Mouse (Mus musculus) small intestine, adult 2 months (tissue): ENCODE data around the gene Mbd3l1. TPM values are rescaled to one million over a fixed set of nuclear protein-coding genes. Genes with fewer than 3 reads are reported as not detected.
A peak's percentile ranks its signal among the peaks of the same experiment; 100 is the strongest.

Source experiments
- H3K27ac ChIP-seq: fragments of 200-500 bp; 2 replicates; pipeline ENCODE4 v1.5.1; 2012; ENCODE audit warnings: low read depth, low read length, control low read depth, inconsistent platforms; ENCODE audit not compliant: insufficient read depth
- H3K27me3 ChIP-seq: fragments of 200-500 bp; 2 replicates; pipeline ENCODE4 v1.6.1; 2012; ENCODE audit warnings: mild to moderate bottlenecking, moderate library complexity, low read length, inconsistent platforms; ENCODE audit not compliant: control insufficient read depth, insufficient read depth
- H3K36me3 ChIP-seq: fragments of 200-500 bp; 2 replicates; pipeline ENCODE4 v1.6.1; 2012; ENCODE audit warnings: mild to moderate bottlenecking, low read length, control low read depth, inconsistent platforms; ENCODE audit not compliant: control insufficient read depth, insufficient read depth
- H3K4me1 ChIP-seq: fragments of 200-500 bp; 2 replicates; pipeline ENCODE4 v1.6.1; 2012; ENCODE audit warnings: low read length, inconsistent platforms, mixed read lengths; ENCODE audit not compliant: control insufficient read depth, insufficient read depth, insufficient read length
- H3K4me3 ChIP-seq: fragments of 200-500 bp; 2 replicates; pipeline ENCODE4 v1.5.1; 2012; ENCODE audit warnings: low read depth, mild to moderate bottlenecking, control low read depth, inconsistent platforms, low read length, moderate library complexity
- CTCF ChIP-seq: fragments of 200-500 bp; IDR thresholded peaks from 2 replicates; pipeline ENCODE4 v1.5.1; 2012; ENCODE audit warnings: low read depth, mild to moderate bottlenecking, control low read depth, inconsistent platforms, low read length, moderate library complexity, mixed read lengths; ENCODE audit not compliant: insufficient replicate concordance, insufficient read length; ENCODE audit errors: extremely low read depth
- POLR2A ChIP-seq: fragments of 200-500 bp; IDR thresholded peaks from 2 replicates; pipeline ENCODE4 v1.6.1; 2012; ENCODE audit warnings: low read depth, mild to moderate bottlenecking, control low read depth, inconsistent platforms, low read length, moderate library complexity
- WGBS: fragments of 180-500 bp; shearing (Covaris S2); methylation state at CpG from one replicate; pipeline ENCODE4 v1.1.7; 2018; 5-methylcytosine and 5-hydroxymethylcytosine counted together
- polyA plus RNA-seq: library from polyadenylated mRNA; depleted of rRNA; stranded (reverse); fragments of >200 nt; gene quantifications from 2 replicates; pipeline ENCODE4 v1.2.3, GENCODE M21; 2012; rRNA removed

Gene Mbd3l1
- not detected in 2 replicates for polyA plus RNA-seq

DNA sequence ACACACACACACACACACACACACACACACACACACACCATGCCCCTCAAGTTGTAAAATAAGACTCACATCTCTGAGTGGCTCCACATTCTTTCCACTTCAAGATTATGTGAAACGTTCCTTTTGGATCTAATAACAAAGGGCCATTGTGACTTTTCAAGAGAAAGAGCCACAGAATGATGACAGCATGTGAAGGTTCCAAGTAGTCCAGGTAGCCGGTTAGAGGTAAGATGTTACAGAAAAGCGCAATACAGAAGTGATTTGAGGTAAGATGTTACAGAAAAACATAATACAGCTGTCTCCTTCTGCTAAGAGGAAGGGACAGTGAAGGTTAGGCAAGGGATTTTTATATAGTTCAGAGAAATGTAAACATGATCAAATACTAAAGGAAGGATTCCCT, at the start of gene Mbd3l1, which contains the start of gene Zfp558:
Gene Mbd3l1 (plus strand): TSS at position 192 of the 400 bp plus-strand sequence.
Gene Zfp558 (minus strand): TSS at position 101 of the 400 bp plus-strand sequence.
- H3K4me1 ChIP-seq = no peaks in the 10 kb centered on the region; the same call in 1 of the 2 replicates
- no peak for TF ChIP-seq CTCF
- no peak for TF ChIP-seq POLR2A
- no peaks in the 10 kb centered on the region for H3K36me3 ChIP-seq
- no peak within 1 kb of the TSS for H3K4me3 ChIP-seq
- H3K27ac ChIP-seq = no peak within 1 kb of the TSS
- 69% methylated on average over 3 of the region's 3 CpGs for WGBS
- no peaks in the 10 kb centered on the region for H3K27me3 ChIP-seq

- no peak within 1 kb of the TSS for H3K4me3 ChIP-seq
- H3K27ac ChIP-seq = no peak within 1 kb of the TSS
- H3K36me3 ChIP-seq = no peaks in the 10 kb centered on the region
- H3K27me3 ChIP-seq = no peaks in the 10 kb centered on the region
- H3K4me1 ChIP-seq = no peaks in the 10 kb centered on the region
- no peak for TF ChIP-seq POLR2A
- no peak for TF ChIP-seq CTCF
Measured at GRCm38 (mm10) chr9:18430354-18430753, 47.8 kb upstream of the Mbd3l1 start, which contains the start of gene Mbd3l2. Gene Mbd3l2 (plus strand): TSS chr9:18430654.

DNA sequence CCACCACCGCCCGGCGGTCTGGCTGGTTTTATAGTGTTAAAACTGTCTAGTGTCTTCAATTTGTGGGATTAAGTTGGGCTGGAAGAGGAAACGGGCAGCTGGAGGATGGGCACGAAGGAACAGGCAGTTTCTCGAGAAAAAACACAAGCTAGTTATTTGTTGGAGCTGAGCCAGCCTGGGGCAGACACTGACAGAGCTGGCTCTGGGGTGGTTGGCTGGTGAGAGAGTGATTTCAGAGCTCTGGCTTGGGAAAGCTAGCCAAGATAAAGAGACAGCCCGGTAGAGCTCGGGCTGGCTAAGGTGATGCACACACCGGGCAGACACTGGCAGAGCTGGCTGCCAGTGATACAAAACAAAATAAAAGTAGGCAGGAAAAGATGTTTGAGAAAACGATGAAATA, 46.5 kb upstream of the Mbd3l1 start:
- Histone ChIP-seq H3K27me3 (no peaks in the 10 kb centered on the region), H3K27ac (no peak overlapping the region), H3K4me3 (no peak overlapping the region), H3K36me3 (no peaks in the 10 kb centered on the region), H3K4me1 (no peaks in the 10 kb centered on the region)
- WGBS = 78% methylated on average over 10 of the region's 10 CpGs
- no peak for TF ChIP-seq CTCF
- no peak for TF ChIP-seq POLR2A

DNA sequence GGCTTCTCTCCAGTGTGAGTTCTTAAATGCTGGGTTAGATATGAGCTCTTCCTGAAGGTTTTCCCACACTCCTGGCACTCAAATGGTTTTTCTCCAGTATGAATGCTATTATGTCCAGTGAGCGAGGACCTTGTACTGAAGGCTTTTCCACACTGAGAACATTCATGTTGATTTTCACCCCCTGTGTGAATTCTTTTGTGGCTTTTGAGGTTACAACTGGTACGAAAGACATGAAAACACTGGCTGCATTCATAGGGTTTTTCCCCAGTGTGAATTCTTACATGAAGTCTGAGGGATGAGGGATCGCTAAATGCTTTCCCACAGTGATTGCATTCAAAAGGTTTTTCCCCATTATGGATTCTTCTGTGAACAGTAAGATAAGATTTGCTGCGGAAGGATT, 21.6 kb upstream of the Mbd3l1 start:
- Histone ChIP-seq H3K4me3 (no peak overlapping the region), H3K4me1 (no peaks in the 10 kb centered on the region), H3K27ac (no peak overlapping the region), H3K27me3 (no peaks in the 10 kb centered on the region), H3K36me3 (peaks cover 5% of the 10 kb centered on the region)
- no peak for TF ChIP-seq CTCF
- no peak for TF ChIP-seq POLR2A
- WGBS = 93% methylated on average over 4 of the region's 4 CpGs

DNA sequence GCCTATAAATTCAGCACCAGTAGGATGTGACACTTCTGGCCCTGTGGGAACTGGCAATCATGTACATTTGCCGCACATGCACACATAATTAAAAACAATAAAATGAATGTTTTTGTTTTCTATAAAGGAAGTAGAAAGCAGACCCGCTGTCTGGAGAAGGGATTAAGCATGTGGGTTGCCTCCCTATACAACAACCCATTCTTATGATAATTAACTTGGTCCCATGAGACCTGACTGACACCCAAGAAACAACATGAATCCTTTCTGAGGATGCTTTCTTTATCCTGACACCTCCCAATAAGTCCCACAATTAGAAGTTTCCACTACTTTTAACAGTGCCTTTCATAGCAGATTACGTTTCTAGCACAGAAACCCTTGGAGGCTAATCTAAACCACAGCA, 10.8 kb upstream of the Mbd3l1 start:
- Histone ChIP-seq H3K27me3 (no peaks in the 10 kb centered on the region), H3K27ac (no peak overlapping the region), H3K36me3 (no peaks in the 10 kb centered on the region), H3K4me3 (no peak overlapping the region), H3K4me1 (no peaks in the 10 kb centered on the region)
- WGBS = 84% methylated on average over 3 of the region's 3 CpGs
- TF ChIP-seq CTCF = no peak
- TF ChIP-seq POLR2A = no peak

DNA sequence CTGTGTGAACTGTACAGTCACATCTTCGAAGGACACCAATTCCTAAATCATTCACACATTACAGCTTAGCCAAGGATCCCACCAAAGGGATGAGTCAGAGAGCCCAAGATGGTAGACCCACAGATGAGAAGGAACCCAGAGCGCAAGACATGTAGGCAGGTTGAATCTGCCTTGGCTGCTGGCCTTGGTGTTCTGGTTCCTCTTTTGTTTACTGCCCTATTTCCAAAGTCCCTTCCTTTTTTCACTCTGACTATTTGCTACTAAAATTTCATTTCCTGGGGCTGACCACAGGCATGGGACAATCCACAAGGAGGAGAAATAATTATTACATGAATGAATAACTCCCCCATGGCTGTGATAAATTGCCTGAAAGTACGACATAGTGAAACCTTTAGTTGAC, 10.2 kb upstream of the Mbd3l1 start:
- Histone ChIP-seq H3K4me3 (no peak overlapping the region), H3K27me3 (no peaks in the 10 kb centered on the region), H3K4me1 (no peaks in the 10 kb centered on the region), H3K27ac (no peak overlapping the region), H3K36me3 (no peaks in the 10 kb centered on the region)
- 84% methylated on average over 3 of the region's 3 CpGs for WGBS
- TF ChIP-seq POLR2A (no peak), CTCF (no peak)

DNA sequence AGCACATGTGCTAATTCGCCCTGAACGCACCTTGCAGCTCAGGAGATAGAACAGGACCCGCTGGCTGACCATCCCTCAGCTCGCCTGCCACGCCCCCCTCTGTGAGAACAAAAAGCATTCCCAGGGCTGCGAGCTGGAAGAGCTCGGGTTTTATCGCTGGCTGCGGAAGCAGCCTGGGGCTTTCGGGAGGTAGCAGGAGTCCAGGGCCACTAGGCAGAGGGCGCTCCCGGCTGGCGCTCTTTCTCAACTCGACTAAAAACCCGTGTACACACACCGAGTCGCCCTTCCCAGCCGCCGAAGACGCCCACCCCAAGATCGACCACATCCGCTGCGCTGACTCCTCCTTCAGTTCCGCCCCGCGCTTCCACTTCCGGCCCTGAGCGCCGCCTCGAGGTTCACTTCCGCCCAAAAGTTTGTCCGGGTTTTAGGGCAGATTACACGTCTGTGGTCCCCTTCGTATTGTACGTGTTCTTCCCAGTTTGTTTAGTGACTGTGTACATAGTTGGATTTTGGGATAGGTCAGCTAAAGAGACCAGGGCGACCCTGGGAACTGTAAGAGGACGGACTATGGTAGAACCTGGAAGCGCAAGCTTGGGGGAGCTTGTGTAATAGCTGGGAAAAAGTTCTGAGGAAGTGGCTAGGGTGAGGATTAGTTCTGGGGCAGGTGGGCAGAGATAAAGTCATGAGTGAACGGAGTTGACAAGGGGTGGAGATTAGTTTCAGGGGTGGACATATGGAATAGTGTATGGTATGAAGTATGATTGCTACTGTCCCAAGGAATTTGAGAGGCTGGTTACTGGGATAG, 4.6 kb upstream of the Mbd3l1 start:
- Histone ChIP-seq H3K27me3 (no peaks in the 10 kb centered on the region), H3K36me3 (no peaks in the 10 kb centered on the region), H3K27ac (peak overlapping the region; percentile 17), H3K4me3 (peak overlapping the region; percentile 75), H3K4me1 (no peaks in the 10 kb centered on the region; the same call in 1 of the 2 replicates)
- no peak for TF ChIP-seq CTCF
- no peak; the same call in 1 of the 2 replicates for TF ChIP-seq POLR2A
- 3% methylated on average over 39 of the region's 39 CpGs for WGBS

GRCm38 (mm10) chr9:18508098-18508497, 29.9 kb downstream of the Mbd3l1 start:
- no peaks in the 10 kb centered on the region for H3K27me3 ChIP-seq
- H3K36me3 ChIP-seq = no peaks in the 10 kb centered on the region
- no peak for TF ChIP-seq CTCF
- TF ChIP-seq POLR2A = no peak
- no peak overlapping the region for H3K4me3 ChIP-seq
- no peak overlapping the region for H3K27ac ChIP-seq
- 48% methylated on average over 2 of the region's 2 CpGs for WGBS
- no peaks in the 10 kb centered on the region for H3K4me1 ChIP-seq

Other genes with a start within 250 kb of the Mbd3l1 start
- 3.2 and 5.1 TPM in 2 replicates for gene Chordc1, start 186.2 kb upstream of the Mbd3l1 start, polyA plus RNA-seq
- 0.06 TPM in 1 of 2 replicates, not detected in the other for gene Naalad2, start 75.4 kb upstream of the Mbd3l1 start, polyA plus RNA-seq
- gene Ubtfl1, start 73.9 kb upstream of the Mbd3l1 start, polyA plus RNA-seq = not detected in 2 replicates
- not detected in 2 replicates for gene Mbd3l2, start 47.7 kb upstream of the Mbd3l1 start, polyA plus RNA-seq
- gene Zfp558, start 91 bp upstream of the Mbd3l1 start, polyA plus RNA-seq = 0.37 TPM in 1 of 2 replicates, not detected in the other
- 0.14 TPM in 1 of 2 replicates, not detected in the other for gene Muc16, start 196.2 kb downstream of the Mbd3l1 start, polyA plus RNA-seq